Mouse (Mus musculus): ENCODE measurements at regions not wholly inside any gene's neighbourhood (a gene's known extent, or its start where the extent isn't known, plus 50 kb on each side); places are given as distances from the start of the nearest gene placed in this dataset.
A peak's percentile ranks its signal among the peaks of the same experiment; 100 is the strongest.

- intact Hi-C loops (cut with DNase I), result no loop called here
- DNase-seq (ENCODE audit: extremely low spot score in 1 of 2, low spot score in 2 of 2), result no peak
Measured at GRCm38 (mm10) chr6:78228883-78229282, 141.6 kb upstream of the Reg3b start.

DNA sequence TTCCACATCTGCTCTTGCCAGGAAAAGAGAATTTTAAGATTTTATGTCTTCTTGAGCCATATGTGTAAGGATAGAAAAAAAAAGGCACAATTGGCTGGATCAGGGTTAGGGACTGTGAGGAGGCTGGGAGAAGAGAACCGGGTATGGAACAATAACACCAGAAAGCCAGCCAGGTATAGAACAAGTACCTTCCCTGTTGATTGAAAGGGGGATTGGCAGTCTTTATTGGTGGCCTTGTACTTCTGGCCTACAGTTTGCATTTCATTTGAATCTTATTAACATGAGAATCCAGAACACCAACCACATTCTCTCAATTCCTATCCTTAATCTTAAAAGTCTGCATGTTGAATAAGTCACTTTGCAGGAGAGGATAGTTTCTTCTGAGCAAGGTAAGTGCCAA is 126.1 kb upstream of the Reg3b start:
- intact Hi-C loops (cut with DNase I), result no loop called here
- DNase-seq (ENCODE audit: extremely low spot score in 1 of 2, low spot score in 2 of 2), result no peak

DNA sequence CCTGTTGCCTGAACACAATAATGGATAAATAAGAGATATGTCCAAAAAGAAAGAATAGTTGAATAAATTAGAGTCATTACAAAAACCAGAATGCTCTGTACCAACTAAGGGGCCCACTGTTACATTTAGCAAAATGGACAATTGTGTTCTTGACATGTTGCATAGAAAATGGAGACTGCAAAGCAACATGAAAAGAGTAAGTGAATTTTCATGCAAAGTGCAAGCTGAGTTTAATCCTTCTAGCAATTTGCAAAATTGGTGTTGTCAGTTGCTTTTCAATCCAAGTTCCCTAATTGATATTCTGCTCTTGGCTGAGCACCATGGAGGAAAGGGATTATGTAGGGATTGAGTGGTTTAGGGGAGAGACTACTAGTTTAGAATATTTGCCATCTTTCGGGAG is 125.4 kb upstream of the Reg3b start:
- no peak for DNase-seq (ENCODE audit: extremely low spot score in 1 of 2, low spot score in 2 of 2)
- intact Hi-C loops (cut with DNase I), result no loop called here

GRCm38 (mm10) chr6:78250053-78250452 is 120.4 kb upstream of the Reg3b start:
- DNase-seq (ENCODE audit: extremely low spot score in 1 of 2, low spot score in 2 of 2), result no peak

GRCm38 (mm10) chr6:78250541-78250940 is 119.9 kb upstream of the Reg3b start:
- intact Hi-C loops (cut with DNase I), result no loop called here
- no peak for DNase-seq (ENCODE audit: extremely low spot score in 1 of 2, low spot score in 2 of 2)

More at GRCm38 (mm10) chr6:78250053-78250452, 120.4 kb upstream of the Reg3b start:
- intact Hi-C loops (cut with DNase I), result no loop called here

GRCm38 (mm10) chr6:78271879-78272546 is 98.4 kb upstream of the Reg3b start:
- intact Hi-C loops (cut with DNase I), result no loop called here

GRCm38 (mm10) chr6:78277993-78278715 is 92.3 kb upstream of the Reg3b start:
- peak in 1 of 2 experiments; percentile 8 for DNase-seq (ENCODE audit: extremely low spot score in 1 of 2, low spot score in 2 of 2)
- intact Hi-C loops (cut with DNase I), result no loop called here

More at GRCm38 (mm10) chr6:78271879-78272546, 98.4 kb upstream of the Reg3b start:
- DNase-seq (ENCODE audit: extremely low spot score in 1 of 2, low spot score in 2 of 2), result peak in 1 of 2 experiments; percentile 16

DNA sequence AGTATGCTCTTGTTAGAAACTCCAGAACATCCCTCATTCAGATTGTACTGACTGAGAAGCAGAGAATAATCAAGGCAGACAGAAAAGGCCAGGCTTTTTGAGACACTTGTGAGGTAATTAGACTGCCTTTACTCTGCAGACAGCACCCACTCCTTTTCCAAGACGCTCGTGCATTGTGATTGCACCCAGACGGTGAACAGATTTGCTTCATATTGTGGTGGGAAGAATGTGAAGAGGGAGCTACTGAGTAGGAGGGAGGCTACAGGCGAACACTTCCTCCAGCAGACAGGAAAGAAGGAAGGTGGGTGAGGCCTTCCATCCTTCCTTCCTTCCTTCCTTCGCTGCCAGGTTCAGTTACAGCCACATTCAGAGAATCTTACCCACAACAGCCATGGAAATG is 89.9 kb upstream of the Reg3b start:
- intact Hi-C loops (cut with DNase I), result no loop called here
- peak in 1 of 2 experiments; percentile 19 for DNase-seq (ENCODE audit: extremely low spot score in 1 of 2, low spot score in 2 of 2)

DNA sequence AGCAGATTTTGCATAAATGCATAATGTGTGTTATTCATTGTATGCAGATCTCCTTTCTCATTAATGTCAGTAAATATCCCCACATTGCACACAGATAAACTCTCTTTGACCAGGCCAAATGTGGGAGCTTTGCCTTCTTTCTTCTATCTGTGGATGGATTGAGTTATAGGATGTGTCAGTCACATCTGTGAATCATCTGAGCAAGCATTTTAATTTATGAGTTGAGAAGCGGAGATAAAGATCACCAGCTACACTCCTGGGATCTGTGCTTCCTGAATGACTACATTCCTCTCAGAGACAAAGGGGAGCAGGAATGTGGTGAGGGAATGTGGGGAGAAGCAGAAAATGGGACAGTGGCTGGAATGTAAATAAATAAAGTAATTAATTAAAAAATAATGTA is 75.8 kb upstream of the Reg3b start:
- intact Hi-C loops (cut with DNase I), result no loop called here

DNA sequence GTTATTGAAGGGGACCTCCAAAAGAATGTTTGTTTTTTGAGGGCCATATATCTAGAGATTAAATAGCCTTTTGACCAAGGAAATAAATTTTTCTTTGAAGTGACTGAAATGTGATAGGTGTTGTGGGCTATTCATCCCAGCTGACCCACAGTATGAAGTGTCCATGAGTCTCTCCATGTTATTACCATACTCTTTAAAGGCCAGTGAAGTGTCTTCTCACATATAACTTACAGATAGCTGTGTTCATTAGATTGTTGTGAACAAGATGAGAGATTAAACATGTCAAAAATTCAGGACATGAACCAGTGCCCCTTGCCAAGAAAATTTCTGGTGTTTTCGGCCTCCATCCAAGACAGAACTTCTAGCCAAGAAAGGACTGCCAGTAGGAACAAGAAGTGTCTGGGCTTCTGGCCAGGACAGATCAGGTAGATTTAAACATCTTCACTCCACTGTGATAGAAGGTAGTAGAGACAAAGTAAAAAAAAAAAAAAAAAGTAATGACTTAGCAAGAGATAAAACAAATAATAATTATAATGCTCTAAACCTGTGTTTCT is 67.2 kb upstream of the Reg3b start:
- intact Hi-C loops (cut with DNase I), result no loop called here

More for the DNA sequence above, 75.8 kb upstream of the Reg3b start:
- no peak for DNase-seq (ENCODE audit: extremely low spot score in 1 of 2, low spot score in 2 of 2)

More for the DNA sequence above, 67.2 kb upstream of the Reg3b start:
- no peak for DNase-seq (ENCODE audit: extremely low spot score in 1 of 2, low spot score in 2 of 2)
